Mouse (Mus musculus) liver, adult 2 months (tissue): ENCODE results near the gene Socs4.

ENCODE experiments used
- CTCF ChIP-seq: fragments of 200-500 bp; IDR thresholded peaks from 2 replicates; pipeline ENCODE4 v1.5.1; 2011; ENCODE audit warnings: low read depth, low read length, control low read depth
- POLR2A ChIP-seq: fragments of 200-500 bp; IDR thresholded peaks from 2 replicates; pipeline ENCODE4 v1.6.1; 2011; ENCODE audit warnings: low read length, control low read depth; ENCODE audit not compliant: insufficient read depth; ENCODE audit errors: extremely low read depth

GRCm38 (mm10) chr14:47265829-47266228, 10.9 kb upstream of the Socs4 start:
- no peak for TF ChIP-seq CTCF
- no peak for TF ChIP-seq POLR2A
